Mouse (Mus musculus) retina, postnatal 1 day (tissue): Measurements from ENCODE around the gene Gm2030.
"Not testable (repeated sequence)": the region's sequence is repeated elsewhere in the genome, so short reads cannot be mapped to it uniquely, and the experiment has no call there.

Experiments
- DNase-seq: peaks from one replicate; pipeline ENCODE4 v3.0.0-alpha.2; 2012

Gm2030 gene

DNA sequence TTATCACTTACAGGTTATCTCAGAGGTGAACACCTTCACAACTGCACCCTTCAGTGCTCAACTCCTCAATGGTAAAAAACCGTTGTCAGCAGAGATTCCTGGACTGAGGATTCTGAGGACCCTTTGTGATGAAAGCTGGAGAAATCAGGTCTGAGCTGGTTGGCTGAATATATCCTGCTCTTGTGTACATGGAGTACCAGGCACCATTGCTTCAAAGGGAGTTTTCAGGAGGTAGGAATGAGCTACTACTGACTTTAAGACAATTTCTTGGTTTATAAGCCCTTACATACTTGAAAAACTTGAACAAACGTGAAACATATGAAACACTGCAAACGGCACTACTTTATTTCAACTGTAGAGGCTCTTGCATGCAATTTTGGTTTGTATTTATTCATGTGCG, at the start of gene Gm2030:
Gene Gm2030 (minus strand): TSS at position 101 of the 400 bp plus-strand sequence.
- DNase-seq, result not testable (repeated sequence)
